Mouse (Mus musculus) G1E-ER4 (cell line): ENCODE measurements at regions not wholly inside any gene's neighbourhood (a gene's known extent, or its start where the extent isn't known, plus 50 kb on each side); places are given as distances from the start of the nearest gene placed in this dataset.

ENCODE experiments used
- GATA1 ChIP-seq: IDR thresholded peaks from one replicate; pipeline ENCODE4 v1.8.0; 2012; ENCODE audit warnings: low read length, inconsistent platforms

GRCm38 (mm10) chr6:67130540-67131301 is 93.5 kb upstream of the Gadd45a start:
- no peak for TF ChIP-seq GATA1

GRCm38 (mm10) chr6:67129626-67130025 is 92.4 kb upstream of the Gadd45a start:
- no peak for TF ChIP-seq GATA1

GRCm38 (mm10) chr6:67128503-67129463 is 91.5 kb upstream of the Gadd45a start:
- no peak for TF ChIP-seq GATA1

DNA sequence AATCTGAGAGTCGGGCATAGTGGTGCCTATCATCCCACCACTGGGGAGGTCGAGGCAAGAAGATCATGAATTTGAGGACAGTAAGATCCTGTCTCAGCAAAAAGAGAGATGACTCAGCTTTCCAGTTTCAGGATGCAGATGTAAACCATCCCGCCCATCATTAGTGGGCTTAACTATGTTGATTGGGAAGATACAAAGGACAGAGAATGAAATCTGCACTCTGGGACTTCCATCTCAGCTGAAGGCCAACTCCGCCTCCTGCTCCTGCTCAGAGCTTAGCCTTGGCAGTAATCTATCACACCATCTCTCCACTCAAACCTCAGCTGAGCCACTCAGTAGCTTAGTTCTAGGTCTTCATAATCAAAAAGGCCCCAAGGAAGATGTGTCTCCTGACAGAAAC is 90.5 kb upstream of the Gadd45a start:
- TF ChIP-seq GATA1, result no peak

DNA sequence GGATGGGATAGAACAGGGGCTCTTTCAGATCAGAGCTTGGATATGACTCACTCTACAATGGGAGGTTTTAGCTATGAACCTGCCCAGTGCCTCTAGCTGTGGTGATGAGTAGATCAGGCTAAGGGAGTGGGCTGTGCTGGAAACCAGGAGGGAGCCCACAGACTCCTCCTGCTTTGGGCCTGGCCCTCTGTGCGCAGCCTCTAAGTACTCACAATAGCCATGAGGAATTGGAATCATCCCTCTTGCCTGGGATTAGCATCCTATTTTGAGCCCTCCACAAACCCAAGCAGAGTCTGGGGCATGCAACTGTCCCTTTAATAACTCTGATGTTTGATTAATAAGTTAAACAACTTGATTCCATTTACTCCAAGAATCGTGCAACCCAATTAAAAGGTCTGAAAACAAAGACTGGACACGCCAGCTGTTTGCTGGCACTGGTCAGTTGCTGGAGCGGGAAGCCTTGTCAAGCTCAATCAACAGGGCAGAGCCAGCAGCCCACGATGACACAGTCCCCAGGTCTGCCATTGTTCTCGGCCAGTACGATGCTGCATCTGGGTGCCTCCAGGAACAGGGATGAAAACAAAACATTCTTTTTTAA is 88.6 kb upstream of the Gadd45a start:
- no peak for TF ChIP-seq GATA1

DNA sequence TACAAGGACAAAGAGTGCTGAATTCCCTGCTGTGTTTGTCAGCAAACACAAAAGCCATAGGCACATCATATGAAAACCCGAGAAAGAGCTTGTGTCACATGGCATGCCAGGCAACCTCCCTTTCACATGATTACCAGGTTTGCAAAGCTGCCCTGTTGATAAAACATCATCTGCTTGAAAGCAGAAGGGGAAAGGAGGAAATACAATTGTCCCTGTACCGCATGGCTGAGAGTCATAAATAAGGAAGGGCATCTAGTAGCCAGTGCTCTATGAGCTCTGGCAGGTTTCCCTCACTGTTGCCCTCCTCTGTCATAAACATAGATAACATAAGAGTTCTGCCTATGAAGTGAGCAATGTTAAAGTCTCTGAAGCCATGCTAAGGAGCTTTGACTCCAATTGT is 86.8 kb upstream of the Gadd45a start:
- TF ChIP-seq GATA1, result no peak

DNA sequence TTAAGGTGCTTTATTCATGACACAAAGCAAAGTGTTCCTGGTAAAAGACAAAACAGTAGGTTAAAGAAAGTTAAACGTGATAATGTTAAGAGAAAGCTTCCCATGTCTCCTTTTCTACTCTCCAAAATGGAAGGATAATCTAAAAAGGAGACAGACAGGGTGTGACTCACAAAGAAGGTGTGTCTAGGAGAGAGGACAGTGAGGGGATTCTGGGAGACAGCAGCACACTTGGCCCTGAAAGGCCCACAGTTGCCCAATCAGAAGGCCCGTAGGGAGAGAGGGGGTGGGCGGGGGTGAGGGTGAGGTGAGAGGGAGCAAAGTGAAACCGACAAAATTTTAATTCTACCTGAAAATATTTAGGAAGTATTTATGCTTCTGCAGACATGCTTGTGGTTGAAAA is 85.8 kb upstream of the Gadd45a start:
- no peak for TF ChIP-seq GATA1

DNA sequence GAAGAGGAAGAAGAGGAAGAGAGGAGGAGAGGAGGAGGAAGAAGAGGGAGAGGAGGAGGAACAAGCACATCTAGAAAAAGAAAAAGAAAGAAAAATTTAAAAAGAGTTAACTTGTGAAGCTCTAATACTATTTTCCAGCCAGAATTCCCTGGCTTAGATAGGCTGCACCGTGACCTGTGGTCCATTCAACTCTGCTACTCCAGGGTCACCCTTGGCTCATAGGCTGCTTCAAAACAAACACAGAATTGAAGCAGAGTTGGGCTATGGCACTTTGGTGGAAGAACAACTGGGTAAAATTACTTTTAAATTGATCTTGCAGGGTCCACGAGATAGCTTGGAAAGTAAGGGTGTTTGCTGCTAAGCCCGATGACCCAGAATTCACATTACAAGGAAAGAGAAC is 79.0 kb upstream of the Gadd45a start:
- TF ChIP-seq GATA1, result no peak

DNA sequence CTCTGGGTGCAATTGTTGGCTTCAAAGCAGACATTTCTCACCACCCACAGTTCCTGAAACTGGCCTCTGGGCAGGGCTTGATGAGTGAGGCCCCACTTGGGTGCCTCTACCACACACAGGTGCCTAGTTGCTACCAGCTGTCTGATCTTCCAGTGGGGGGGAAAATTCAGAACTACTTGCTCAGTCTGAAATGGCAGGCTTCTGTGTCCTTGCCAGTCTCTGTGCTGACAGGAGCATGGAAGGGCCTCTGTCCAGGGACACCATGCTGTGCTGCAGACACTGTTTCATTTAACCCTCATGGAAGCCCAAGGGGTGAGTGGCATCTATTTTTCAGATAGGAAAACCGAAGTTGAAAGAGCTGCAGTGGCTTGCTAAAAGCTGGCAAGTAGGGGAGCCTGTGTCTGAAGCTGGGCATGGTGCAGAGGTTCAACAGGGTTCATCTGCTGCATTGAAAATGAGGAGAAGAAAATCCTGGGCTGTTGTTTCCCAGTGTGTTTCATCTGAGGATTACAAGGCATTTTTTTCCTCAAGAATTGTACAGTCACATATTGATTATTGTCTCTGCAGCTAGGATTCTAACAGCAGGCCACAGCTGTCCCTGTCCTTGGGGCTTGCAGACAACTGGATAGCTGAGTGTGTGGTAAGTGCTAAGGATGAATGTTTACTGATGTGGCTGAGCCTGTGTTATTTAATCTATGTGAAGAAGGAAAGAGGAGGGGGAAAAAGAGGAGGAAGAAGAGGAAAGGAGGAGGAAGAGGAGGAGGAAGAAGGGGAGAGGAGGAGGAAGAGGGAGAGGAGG is 78.4 kb upstream of the Gadd45a start:
- TF ChIP-seq GATA1, result no peak

GRCm38 (mm10) chr6:67114753-67115152 is 77.5 kb upstream of the Gadd45a start:
- TF ChIP-seq GATA1, result no peak

- TF ChIP-seq GATA1, result no peak
Observed at GRCm38 (mm10) chr6:67113686-67114278, 76.5 kb upstream of the Gadd45a start.

- TF ChIP-seq GATA1, result no peak
Observed at GRCm38 (mm10) chr6:67113261-67113660, 76.0 kb upstream of the Gadd45a start.

GRCm38 (mm10) chr6:67112311-67112710 is 75.1 kb upstream of the Gadd45a start:
- TF ChIP-seq GATA1, result no peak

GRCm38 (mm10) chr6:67111581-67111980 is 74.3 kb upstream of the Gadd45a start:
- TF ChIP-seq GATA1, result no peak

DNA sequence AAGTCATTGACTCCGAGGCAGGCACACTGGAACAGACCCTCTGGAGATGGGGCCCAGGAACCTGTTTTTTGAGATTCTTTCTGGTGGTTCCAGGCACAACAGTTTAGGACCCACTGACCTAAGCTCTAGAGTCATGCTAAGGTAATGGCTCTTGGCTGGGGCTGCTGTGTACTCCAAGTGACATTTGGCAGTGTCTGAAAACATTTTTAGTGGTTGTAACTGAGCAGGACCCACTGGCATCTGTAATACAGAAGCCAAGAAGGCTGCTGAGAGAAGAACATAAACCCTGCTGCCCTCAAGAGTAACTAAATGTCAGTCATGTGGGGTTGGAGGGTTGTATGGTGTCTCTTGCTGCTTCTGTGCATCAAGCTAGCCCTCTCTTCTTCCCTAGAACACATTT is 73.1 kb upstream of the Gadd45a start:
- no peak for TF ChIP-seq GATA1
